Mouse (Mus musculus) brain, adult 2 months (tissue): ENCODE results near the gene Nfib.
A peak's percentile ranks its signal among the peaks of the same experiment; 100 is the strongest.

Experiments used
- DNase-seq: peaks from one replicate; pipeline ENCODE4 v3.0.0; 2011; ENCODE audit warnings: low read depth, low spot score

Nfib gene

DNA sequence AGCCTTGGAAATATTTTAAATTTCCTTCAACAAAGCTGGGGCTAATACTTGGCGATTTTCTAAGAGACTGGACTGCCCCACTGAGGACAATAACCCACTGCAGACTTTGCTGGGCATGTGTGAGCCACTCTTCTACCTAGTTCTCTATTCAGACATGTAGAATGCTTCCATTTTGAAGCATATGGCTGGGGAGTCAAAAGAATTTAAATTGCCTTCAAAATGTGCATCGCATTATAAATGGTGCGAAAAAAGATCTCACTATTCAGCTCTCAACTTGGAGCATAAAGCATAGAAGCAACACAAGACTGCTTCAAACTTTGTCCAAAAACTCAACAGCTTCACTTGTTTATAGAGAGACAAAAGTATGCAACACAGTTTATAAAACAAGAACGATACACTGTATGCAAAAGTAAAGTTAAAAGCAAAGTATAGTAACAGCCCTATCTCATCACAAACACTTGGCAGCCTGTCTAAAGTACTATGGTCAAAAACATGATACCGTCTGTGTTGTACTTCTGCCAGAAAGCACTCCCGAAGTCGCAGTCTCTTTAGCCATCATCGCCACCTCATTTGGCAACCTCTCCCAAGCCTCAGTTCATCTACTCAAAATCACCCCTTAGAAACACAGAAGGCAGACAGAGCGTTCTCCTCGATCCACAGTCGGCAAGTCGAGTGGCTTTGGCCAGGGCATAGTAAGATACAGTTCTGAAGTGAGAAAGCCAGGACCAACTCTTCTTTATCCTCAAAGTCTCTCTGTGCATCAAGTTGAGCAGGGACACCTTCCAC lies 267.8 kb downstream of the Nfib start:
- no peak for DNase-seq

DNA sequence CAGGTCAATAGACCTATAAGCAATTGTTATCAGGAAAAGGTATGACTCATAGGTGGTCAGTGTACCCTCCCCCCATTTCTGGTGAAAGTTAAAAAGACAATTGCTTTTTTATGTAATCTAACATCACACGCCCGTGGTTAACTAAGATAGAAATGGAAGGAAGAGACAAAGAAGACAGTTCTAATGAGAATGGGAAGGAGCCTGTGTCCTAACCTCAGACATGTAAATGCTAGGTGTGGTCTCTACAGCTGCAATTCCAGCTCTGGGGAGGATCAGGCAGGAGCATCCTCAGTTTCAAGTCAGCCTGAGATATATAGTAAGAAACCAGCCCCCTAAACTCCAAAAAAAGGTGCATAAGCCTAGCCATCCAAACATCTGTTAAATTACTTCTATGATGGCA lies 268.9 kb downstream of the Nfib start:
- DNase-seq, result no peak

DNA sequence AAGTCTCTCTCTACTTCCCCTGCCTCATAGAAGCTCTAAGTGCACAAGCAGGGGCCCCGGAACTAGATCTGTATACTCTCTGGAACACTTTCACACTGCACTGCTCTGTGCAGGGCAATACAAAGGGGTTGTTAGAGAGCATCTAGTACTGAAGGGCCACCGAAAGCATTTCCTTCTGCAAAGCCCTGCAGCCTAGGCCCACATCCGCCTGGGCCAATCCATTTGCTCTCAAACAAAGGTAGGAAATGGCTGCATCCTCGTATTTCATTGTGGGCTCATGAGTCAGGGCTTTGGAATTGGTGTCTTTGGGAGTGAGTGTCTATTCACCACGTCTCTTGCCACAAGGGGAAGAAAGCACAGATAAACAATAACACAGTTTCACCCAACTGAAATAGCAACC lies 269.8 kb downstream of the Nfib start:
- DNase-seq, result no peak

DNA sequence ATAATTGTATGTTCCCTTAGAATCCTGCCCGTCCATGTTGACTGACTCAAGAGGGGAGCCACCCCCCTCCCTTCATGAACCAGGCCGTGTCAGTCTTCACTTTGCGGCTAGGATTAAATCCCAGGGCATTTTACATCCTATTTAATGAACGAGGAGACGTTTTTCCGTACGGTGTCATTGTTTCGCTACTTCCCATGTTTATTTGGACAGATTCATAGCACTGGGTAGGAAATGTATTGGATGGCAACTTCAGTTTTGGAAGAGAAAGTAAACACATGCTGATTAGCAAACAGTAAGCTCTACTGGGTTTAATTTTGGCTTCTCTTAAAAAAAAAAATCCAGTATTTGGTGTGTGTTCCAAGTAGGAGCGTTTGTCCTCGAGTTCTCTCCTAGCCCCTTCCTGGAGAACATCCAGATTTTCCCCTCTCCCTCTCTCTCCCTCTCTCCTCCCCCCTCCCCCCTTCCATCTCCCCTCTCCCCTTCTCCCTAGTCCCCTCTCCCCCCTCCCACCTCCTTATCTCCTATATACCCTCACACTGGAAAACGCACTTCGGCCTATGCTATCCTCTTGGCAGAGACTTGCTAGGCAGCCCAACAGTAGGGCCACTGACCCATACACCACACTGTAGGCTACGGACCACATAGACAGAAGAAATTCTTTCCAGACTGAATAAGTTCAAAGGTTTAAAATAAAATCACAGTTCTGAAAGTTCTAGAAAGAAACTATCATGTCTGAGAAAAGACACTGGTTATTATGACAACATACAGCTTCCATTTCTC lies 271.4 kb downstream of the Nfib start:
- no peak for DNase-seq

DNA sequence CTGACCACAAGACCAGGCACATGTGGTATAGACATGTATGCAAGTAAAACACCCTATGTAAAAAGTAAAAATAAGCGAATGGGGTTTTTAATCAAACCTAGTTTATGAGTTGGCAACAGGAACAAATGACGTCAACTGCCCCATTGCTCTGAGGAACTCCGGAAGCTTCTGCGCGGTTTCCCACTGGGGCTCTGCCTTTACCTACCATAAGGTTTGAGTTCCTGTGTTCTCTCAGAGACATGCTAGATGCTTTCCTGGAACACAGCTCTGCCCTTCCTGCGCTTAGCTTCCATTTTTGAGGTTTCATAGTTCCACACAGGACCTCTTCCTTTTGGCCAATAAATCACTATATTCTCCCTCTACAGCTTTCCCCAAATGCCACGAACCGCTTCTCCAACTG lies 273.7 kb downstream of the Nfib start:
- no peak for DNase-seq

DNA sequence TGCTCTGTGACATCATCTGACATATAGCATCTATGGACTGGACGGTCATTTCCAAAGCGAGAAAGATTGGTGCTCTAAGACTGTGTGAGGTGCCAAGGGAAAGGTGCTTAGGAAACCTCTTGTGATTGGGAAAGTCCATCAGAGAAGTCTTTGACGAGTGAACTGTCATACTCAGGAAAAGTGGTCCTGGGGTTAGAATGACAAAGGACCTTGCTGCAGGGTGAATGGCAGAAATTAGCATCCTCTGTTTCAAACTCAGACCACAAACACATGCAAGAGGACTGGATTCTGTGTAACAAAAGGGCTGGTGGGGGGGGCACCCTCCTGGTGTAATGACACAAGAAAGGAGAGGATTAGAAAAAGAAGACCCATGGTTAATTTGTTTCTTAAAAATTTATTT lies 274.7 kb downstream of the Nfib start:
- no peak for DNase-seq

DNA sequence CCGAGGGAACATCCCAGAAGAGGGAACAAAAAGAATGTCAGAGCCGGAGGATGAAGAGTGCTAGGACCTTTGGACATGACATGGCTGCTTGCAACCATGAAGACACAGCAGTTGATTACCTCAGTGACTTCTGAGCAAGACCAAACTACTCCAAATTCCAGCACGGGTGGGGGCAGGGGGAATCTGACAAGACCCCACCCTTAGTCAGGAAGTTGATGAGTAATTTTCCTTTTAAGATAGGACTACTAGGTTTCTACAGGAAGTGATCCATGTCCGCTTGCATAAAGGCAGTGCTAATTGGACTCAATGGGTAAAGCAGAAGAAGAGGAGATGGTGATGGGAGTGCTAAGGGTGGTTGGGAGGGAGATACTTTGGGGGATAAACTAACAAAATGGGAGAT lies 279.3 kb downstream of the Nfib start:
- no peak for DNase-seq

DNA sequence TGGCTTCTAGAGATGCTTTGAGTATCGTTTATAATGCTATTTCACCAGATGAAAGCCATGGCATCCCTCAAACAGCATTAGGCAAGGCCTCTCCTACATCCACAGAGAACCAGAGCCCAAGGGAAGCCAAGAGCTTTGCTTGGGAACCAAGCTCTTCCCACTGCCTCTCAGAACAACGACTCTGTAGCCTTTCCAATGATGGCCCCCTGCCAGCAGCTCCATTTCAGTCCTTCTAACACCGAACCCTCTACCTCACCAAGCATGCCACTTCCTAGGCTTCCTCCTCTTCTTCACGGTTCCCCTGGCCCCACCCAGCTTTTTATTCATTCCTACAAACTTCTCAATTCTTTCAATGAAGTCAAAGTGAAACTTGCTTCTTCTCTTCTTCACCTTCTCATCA lies 287.3 kb downstream of the Nfib start:
- DNase-seq, result peak; percentile 39

DNA sequence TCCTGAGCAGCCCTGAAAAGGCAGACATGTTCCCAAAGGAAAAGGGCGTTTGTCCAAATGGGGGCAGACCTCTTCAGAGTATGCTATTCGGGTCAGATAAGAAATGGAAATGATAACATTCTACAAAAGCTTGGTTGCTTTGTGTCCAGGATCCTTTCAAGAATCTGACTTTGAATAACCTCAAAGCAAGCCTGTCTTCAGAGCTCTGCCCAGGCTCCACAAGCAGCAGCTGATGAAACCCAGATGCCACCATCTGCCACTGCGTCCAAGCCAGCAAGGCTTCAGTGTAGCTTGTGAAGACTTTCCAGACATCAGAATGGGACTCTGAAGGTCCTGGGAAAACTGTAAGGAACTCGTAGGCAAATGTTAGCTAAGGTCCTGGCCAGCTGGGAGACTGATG lies 289.7 kb downstream of the Nfib start:
- DNase-seq, result peak; percentile 87

DNA sequence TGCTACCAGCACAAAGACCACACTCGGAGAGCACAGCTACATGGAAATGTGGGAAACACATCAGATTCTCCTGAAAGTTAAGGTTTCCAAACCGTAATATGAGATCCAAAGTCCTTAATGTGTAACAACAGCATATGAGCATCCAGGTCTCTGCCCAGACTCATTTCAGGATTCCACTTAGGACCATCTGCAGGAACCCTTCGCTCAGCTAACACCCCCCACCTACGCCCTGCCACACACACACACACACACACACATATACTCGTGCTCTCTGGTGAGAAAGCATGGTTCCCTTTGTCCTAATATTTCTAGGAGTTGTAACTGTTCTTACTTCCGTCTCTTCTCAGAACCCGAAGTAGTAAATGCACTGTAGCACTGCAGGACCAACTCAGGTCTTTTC lies 292.9 kb downstream of the Nfib start:
- DNase-seq, result no peak

DNA sequence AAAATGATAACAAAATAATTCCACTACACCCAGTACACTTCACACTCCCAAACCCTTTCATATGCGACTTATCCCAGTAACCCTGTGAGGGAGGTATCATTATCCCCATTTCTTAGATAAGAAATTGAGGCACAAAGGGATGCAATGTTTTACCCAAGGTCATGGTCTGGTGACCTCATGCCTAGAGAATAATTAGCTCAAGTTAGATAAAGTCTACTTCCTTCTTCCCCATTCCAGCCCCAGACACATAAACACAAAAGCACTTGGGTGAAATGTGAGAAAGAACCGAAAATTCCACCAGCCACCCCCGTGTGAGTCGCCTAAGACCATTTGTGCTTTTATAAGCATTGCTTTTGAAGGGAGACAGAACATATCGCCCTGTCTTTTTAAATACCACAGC lies 293.6 kb downstream of the Nfib start:
- no peak for DNase-seq

DNA sequence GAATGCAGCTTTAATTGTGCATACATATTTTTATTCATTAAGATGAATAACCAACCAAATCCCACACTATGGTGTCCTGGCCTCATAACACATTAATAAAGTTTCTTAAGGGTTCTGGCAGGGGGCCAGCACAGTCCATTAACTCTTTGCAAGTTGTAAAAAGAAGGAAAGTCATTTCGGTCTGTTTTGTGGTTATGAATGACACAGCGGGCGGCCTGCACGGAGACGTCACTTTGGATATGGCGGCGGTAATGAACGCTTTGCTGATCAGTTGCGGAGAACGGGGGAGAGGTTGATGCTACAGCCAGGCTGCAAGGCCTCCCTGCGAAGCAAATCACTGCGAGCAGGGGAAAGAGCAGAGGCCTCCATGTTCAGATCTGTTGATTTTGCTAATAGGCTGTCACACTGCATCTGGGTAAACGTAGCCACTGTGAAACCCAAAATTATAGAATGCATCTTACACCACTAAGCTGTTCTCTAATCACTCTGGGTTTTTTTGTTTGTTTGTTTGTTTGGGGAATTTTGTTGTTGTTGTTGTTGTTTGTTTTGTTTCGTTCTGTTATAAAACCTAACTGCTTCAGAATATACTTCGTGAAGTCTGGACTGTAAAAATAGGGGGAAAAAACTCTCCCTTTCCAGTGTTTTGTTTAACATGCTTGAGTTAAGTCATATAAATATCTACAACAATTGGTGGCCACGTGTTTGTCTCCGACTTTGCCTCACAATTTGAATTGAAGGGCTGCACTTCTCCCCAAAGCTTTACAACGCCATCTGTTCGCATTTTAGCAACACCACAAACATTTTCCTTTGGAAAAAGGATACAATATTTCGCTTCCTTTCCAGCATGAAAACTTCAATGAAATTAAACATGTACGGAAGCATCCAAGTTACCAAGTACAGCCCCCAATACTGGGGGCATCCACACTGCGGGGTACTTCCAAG lies 296.8 kb downstream of the Nfib start:
- peak; percentile 71 for DNase-seq

DNA sequence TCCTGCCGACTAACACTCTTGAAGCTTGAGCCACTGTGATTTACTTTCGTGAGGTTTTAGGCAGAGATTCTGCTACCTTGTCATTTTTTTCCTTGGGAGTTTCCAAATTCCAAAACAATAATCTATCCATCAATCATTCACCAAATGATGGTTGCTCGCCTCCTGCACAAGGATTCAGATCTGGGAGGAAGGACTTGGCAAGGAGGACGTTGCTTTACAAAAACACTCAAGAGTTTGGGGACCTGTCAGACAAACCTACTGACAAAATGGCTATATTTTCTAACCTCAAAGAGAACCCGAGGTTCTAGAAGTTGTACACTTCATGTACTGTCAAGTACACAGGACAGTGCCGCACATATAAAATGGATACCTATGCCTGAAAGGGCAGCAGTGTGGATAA lies 299.0 kb downstream of the Nfib start:
- no peak for DNase-seq

DNA sequence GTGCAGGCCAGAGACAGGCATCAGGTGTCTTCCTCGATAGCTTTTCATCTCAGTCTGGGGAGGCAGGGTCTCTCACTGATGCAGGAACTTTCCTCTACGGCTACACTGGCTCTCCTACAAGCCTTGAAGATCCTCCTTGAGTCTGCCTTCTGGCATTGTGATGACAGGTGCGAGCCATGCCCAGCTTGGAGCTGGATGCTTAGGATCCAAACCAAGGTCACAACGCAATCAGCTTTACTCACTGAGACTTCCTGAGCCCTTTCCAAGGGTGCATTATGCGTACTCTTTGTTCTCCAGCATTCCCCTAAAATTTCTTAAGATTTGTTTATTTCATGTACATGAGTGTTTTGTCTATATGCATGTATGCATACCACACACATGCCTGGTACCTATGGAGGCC lies 299.8 kb downstream of the Nfib start:
- no peak for DNase-seq

DNA sequence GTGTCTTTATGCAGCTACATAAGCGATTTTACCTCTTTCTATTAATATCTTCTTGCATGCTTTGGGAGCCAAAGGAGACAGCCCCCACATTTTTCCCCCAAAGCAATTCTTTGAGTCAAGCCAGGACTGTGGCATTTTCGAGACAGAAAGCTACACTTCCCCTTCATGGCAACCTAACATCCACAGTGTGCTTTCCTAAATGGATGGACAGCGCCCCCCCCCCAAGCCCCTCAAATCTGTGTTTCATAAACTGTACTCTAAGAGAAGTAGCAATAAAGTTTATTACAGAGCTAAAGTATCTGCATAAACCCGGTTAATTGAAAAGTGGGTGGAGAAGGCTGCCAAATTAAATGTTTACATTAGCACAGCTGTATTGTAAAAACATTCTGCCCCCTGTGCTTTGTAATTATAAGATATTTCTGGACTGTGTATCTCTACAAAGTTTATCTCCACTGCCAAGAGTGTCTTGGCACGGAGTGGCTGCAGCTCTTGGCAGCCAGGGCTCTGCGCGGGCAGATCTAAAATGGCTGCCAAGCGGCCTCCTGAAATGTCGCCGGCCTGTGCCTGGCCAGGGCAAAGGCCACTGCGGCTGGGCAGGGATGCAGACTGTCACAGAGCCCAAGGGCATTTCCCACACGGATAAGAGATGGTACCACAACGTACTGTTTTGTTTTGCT lies 301.4 kb downstream of the Nfib start:
- DNase-seq, result peak; percentile 91

DNA sequence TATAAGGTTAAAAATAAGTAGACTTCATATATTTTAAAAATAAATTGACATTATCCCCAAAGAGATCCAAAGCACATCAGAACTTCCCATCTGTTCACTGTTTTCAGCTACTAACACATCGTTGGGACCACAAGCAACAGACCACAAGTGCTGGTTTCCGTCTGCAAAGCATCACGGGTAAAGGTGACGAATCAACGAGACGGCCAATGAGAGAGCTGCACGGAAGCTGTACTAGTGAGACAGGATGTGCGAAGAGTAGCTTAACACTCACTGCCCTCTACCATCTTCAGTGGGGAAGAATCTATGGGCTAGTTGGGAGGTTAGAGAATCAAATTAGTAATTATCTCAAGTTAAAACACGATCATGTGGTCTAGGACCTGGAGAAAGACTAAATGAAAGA lies 302.9 kb downstream of the Nfib start:
- no peak for DNase-seq

DNA sequence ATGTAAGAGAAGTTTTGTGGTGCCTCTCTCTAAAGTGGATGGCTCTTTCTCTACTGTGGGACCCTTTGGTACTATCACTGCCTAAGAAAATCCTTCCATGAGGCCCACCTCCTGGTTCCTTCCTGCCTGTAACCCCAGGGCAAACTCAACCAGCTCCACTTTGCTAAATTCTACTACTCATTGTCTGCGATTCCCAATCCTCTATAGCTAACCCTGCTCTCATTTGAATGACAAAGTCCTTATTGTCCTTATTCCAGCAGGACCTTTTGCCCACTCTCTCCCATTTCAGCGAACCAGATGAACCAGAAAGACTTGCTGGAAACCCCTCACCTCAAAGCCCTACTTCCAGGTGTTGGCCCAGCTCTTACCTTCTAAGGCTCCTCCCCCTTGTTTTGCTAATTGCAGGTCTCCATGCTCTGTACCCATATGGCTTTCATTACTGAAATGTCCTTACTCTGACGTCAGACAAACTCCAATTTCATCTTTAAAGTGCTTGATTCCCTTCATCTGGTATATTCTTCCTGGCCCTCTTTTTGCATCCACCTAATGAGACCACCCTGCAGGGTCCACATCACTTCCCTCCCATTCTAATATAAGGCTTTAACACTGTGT lies 304.0 kb downstream of the Nfib start:
- DNase-seq, result no peak

DNA sequence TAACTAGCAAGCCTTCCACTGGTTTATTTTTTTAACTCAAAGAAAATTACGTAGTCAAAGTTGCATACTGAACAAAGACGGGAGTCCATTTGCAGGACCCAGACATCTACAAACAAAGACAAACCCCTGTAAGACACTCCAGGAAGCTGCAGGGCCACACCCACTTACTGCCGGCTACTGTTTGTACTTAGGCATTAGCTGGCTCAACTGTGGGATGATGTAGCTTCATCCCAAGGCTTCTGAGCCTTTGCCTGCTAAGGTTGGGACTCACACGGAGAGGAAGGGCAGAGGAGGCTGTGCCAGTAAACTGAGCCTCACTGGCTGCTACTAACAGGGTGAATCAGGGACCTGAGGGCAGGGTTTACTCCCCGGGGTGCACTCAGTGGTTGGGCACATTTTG lies 305.0 kb downstream of the Nfib start:
- DNase-seq, result no peak

DNA sequence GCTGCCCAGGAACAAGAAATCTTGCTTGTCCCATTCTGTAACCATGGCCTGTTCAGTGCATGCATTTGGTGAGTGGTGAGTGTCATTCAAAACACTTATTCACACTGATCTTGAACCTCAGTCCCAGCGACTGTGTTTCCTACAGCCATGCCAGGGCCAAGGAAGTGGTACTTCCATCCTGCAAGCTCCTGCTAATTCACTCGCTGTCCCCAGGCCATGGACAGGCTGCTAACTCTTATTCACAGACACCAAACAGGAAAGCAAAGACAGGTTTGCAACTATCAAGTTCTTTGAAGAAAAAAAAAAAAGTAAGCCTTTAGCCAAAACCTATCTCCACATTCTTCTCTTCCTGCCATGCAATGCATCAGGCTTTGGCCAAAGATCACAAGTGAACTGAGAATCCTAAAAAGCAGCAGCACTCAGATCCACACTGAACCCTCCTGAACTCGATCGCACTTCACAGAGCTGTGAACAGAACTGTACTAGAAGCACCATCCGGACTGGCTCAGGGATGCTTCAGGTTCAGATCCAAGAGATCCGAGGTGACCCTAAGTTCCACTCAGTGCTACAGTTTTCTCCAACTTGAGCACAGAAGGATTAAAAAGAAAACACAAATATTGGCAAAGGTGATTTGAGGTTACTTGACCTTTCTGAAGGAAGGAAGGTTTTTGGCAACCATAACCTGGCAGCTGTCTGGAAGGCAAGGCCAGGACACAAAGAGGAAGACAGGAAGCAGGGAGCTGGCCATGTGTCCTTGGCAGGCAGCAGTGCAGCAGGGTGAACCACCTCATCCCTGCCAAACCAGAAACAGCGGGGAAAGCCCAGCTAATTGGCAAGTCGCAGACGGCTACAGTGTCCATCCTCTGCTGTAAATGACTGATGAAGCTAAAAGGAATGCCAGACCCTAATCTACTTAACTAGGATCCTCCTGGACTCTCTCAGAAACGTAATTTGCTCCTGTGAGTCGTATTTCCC lies 305.9 kb downstream of the Nfib start:
- DNase-seq, result peak; percentile 98

DNA sequence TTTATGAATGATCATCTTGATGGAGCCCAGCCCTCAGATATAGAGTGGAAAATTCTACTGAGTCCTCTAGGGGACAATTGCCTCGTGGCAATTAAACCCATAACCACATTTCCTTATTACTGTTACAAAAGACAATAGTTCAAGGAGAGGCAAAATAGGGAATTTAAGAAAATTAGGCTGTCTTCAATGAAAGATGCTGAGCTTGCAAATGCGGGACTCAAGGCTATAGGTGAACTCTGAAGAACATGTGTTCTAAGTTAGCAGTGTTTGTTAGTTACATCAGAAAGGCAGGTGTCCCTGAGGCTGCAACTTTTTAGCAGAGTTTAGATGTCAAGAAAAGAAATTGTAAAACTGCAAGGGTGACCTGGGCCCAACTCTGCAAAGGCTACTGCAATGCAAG lies 307.3 kb downstream of the Nfib start:
- no peak for DNase-seq
